Mouse (Mus musculus): ENCODE data around the gene Efna1.

The Efna1 gene

DNA sequence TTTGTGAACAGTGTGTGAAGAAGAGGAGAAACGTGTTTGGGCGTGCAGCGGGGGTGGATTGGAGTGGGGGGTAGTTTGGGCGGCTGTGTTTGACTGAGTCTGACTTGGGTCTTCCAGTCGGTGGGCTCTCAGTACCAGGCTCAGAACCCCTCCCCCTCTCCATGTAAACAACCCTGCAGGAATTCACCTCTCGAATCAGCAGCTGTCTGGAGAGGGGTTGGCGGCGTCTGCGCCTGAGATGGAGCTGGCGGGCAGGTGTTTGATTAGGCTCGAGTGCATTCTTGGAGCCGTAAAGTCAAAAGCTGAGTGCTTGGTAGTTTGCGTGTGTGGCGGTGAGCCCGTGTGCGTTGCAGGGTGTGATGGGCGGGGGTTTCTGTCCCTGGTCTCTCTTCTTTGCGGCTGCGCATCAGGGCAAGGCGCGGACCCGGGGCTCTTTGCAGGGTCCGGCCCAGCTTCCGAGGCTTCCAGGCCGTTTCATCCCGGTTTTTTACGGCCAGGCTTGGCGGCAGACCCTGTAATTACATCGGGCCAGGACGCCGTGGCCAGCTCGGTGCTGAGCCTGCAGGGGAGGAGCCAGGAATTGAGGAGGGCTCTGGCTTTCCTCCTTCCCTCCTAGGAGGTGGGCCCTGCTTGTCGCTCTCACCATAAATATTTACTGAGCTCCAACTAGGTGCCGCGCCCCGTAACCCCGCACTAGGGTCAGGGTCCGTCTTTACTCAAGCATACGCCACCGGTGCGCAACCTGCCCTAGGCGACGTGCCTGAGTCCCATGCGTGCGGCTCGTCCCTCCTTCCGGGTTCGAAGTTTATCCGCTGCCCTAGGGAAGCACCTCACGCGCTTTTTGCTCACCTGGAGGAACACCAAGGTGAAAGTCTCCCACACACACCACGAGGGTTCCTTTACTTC, at the start of gene Efna1:
Gene Efna1, minus strand, starts transcription at position 537 of the 906 bp plus-strand sequence.
- peak; percentile 89 for DNase-seq

DNA sequence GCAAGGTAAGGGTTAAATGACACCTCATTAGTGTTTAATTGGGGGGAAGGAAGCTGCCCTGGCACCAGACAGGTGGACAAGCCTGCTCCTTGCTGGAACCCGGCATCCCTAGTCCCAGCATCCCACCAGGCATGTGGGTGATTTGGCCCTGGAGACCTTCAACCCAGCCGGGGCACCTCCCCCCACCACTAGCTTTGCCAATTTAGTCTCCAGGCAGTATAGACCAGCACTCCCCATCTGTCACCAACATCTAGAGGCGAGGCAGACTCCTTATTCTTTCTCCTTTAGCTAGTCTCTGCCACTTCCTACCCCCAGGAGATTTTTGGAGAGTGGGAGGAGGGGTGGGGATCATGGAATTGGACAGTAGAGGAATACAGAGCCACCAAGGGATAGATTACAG, 49.4 kb upstream of the Efna1 start:
- no peak for DNase-seq

DNA sequence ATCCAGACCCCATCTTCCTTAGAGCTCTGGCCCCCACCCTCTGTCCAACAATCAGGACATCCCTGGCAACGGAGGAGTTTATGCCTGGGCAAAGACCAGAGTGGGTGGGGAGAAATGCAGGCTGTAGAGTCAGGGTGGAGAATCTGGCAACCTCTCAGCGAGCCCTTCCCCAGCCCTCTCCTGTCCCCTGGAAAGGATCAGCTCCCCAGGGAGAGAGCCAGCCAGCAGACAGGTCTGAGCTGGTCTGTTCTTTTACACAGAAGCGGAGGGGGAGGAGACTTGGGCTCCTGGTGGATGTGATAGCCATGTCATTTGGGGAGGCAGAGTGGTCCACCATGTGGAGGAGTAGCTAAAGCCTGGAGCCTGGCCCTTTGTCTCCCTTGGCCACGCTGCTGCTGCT, 47.7 kb upstream of the Efna1 start:
- DNase-seq, result no peak

GRCm38 (mm10) chr3:89327371-89327870, 46.5 kb upstream of the Efna1 start:
- DNase-seq, result no peak

DNA sequence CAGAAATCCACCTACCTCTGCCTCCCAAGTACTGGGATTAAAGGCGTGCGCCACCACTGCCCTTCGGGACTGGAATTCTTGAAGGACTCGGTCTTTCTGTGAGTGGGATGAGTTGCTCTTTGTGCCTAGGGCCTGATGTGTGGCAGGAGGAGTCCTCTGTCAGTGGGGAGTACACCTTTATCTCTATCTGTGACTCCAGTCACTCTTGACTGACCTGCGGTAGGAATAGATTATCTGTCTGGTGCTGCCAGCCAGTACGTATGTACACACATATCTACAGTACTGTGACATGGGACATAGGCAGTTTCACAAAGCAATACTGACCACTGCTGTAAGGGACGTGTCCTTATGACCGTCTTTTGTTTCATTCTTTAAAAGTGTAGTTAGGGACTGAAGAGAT, 44.9 kb upstream of the Efna1 start:
- no peak for DNase-seq

GRCm38 (mm10) chr3:89322514-89323165, 41.7 kb upstream of the Efna1 start, which contains the start of gene Efna3:
Gene Efna3 (minus strand): TSS chr3:89322965.
- peak; percentile 68 for DNase-seq

DNA sequence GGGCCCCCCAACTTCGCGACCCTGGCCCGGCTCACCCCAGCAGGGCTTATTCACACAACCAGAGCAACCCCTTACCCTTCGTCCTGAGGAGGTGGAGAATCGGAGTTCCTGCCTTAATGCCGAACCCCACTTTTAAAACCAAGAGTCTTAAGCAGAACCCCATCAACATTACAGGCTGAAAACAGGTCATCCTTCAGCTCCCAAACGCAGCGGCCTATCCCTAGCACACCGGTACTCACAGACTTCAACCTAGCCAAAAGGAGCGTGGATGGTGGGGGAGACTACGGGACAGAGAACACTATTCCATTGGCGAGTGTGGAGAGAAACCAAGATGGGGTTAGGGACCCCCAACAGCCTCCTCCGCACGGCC, 41.2 kb upstream of the Efna1 start:
- no peak for DNase-seq

- DNase-seq, result no peak
Measured at GRCm38 (mm10) chr3:89321183-89322130, 40.5 kb upstream of the Efna1 start.

- DNase-seq, result no peak
Measured at GRCm38 (mm10) chr3:89320581-89321182, 39.7 kb upstream of the Efna1 start.

- DNase-seq, result no peak
Measured at GRCm38 (mm10) chr3:89319591-89320350, 38.8 kb upstream of the Efna1 start.

GRCm38 (mm10) chr3:89318971-89319590, 38.1 kb upstream of the Efna1 start:
- no peak for DNase-seq

GRCm38 (mm10) chr3:89318316-89318715, 37.4 kb upstream of the Efna1 start:
- DNase-seq, result no peak

GRCm38 (mm10) chr3:89317246-89317645, 36.3 kb upstream of the Efna1 start:
- no peak for DNase-seq

GRCm38 (mm10) chr3:89316833-89317232, 35.9 kb upstream of the Efna1 start:
- DNase-seq, result peak; percentile 95

GRCm38 (mm10) chr3:89315930-89316831, 35.2 kb upstream of the Efna1 start:
- DNase-seq, result no peak

DNA sequence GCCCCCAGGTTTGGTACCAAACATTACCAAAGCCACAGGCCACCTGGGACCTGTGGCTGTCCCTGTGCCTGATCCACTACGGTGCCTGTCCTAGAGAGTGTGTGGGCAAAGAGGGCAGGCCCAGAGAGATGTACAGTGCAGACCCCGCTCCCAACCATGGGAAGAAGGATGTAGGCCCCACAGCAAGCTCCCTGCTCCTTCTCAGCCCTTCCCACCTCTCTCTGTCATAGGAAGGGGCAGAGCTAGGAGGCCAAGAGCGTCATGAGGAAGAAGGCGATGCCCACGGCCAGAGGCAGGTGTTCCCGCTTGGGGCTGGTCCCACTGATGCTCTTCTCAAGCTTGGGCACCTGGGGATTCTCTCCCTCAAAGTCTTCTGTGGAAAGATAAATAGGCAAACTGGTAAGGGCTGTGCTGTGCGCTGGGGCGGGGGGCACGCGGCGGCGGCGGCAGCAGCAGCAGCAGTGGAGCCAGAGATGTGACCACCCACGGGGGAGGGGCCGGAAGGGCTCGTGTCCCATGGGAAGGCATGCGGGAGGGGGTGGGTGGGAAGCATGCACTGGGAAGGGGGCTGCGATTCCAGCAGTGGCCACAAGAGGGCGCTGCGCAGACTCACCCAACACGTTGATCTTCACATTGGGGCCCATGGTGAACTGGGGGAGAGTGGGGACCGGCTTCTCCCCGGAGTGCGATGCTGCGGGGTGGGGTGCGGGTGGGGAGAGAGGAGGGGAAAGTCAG, 34.4 kb upstream of the Efna1 start:
- DNase-seq, result peak; percentile 93

DNA sequence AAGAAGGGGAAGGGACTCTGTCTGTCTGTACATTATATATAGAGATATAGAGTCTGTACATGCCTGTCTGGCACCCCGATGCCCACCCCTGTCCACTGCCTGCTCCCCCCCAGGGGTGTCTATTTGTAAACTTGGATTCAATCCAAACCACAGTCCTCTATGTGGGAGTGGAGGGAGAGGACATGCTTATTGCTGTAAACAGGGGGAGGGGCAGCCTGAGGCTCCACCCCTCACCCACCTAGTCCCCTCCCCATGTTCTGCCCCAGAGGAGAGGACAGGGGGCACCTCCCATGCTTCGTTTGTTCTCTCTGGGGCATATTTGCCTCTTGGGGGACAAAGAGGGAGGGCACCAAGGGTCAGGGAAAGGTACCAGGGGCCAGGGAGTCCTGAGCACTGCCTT, 33.8 kb upstream of the Efna1 start:
- DNase-seq, result peak; percentile 70

- DNase-seq, result peak; percentile 87
Measured at GRCm38 (mm10) chr3:89314340-89314739, 33.4 kb upstream of the Efna1 start.

DNA sequence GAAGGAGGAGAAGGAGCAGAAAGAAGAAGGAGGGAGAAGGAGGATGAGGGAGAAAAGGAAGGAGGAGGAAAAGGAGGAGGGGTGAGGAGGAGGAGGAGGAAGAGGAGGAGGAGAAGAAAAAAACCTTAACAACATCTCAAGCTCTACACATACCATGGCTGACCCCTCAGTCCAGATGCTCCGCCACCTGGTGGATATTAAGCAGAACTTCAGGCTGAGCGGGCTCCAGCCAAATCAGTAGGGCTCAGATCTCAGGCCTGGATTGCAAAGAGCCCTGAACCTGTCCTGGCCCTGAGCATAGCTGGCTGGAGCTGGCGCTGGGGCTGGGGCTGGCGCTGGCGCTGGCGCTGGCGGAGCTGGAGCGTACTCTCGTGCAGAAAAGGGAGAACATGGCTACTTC, 27.1 kb upstream of the Efna1 start:
- peak; percentile 85 for DNase-seq
